Mouse (Mus musculus) stomach, embryonic 14.5 days (tissue): ENCODE measurements around the gene Prkaa1. TPM values are rescaled to one million over a fixed set of nuclear protein-coding genes. Genes with fewer than 3 reads are reported as not detected.

ENCODE experiments used
- polyA plus RNA-seq: library from polyadenylated mRNA; unstranded; fragments of >200 nt; fragmentation: Nextera tagmentation; extraction: Ambion mirVana; gene quantifications from 2 replicates; pipeline ENCODE4 v1.2.1, GENCODE M21; 2014

Prkaa1 gene
- polyA plus RNA-seq, 1 experiment from 2014 or later, result 25.6 TPM

Other genes starting within 250 kb of the Prkaa1 start
- gene Mroh2b, start 245.1 kb upstream of the Prkaa1 start, polyA plus RNA-seq, result not detected in 2 replicates
- not detected in 2 replicates for gene C7, start 80.1 kb upstream of the Prkaa1 start, polyA plus RNA-seq
- gene Card6, start 35.3 kb upstream of the Prkaa1 start, polyA plus RNA-seq, result 1.9 and 2.7 TPM in 2 replicates
- gene Rpl37, start 27.2 kb upstream of the Prkaa1 start, polyA plus RNA-seq, result 834 and 883 TPM in 2 replicates
- 47.6 and 49.1 TPM in 2 replicates for gene Ttc33, start 41.7 kb downstream of the Prkaa1 start, polyA plus RNA-seq
- gene Ptger4, start 100.3 kb downstream of the Prkaa1 start, polyA plus RNA-seq, result 5.1 and 5.8 TPM in 2 replicates